Mouse (Mus musculus) heart, postnatal 0 days (tissue): Measurements from ENCODE around the gene Ndrg4. TPM values are rescaled to one million over a fixed set of nuclear protein-coding genes. Genes with fewer than 3 reads are reported as not detected.

Source experiments
- ATAC-seq: fragments of 200-750 bp; cut with Nextera tagmentation; 2 replicates; pipeline ENCODE4 v1.8.0; 2017; ENCODE audit warnings: low read depth, moderate number of reproducible peaks, moderate library complexity; ENCODE audit not compliant: insufficient read depth
- DNase-seq: peaks from one replicate; pipeline ENCODE4 v3.0.0-alpha.2; 2016; ENCODE audit warnings: low spot score
- H3K27ac ChIP-seq: fragments of 300-500 bp; sonication (generic); 2 replicates; pipeline ENCODE4 v1.5.1; 2014; ENCODE audit warnings: low read depth, mild to moderate bottlenecking
- H3K27me3 ChIP-seq: fragments of 300-500 bp; sonication (generic); 2 replicates; pipeline ENCODE4 v1.6.1; 2014; ENCODE audit warnings: low read length, mixed read lengths; ENCODE audit not compliant: control insufficient read depth, insufficient read depth
- H3K36me3 ChIP-seq: fragments of 300-500 bp; sonication (generic); replicated peaks from 2 replicates; pipeline ENCODE4 v1.6.1; 2014; ENCODE audit warnings: low read length, mixed read lengths; ENCODE audit not compliant: control insufficient read depth, insufficient read depth
- H3K4me1 ChIP-seq: fragments of 300-500 bp; sonication (generic); 2 replicates; pipeline ENCODE4 v1.6.1; 2014; ENCODE audit warnings: antibody characterized with exemption; ENCODE audit not compliant: control insufficient read depth, insufficient read depth
- H3K4me2 ChIP-seq: fragments of 300-500 bp; sonication (generic); 2 replicates; pipeline ENCODE4 v1.6.1; 2014; ENCODE audit warnings: low read depth, mild to moderate bottlenecking, low read length, moderate library complexity
- H3K4me3 ChIP-seq: fragments of 300-500 bp; sonication (generic); 2 replicates; pipeline ENCODE4 v1.5.1; 2014; ENCODE audit warnings: low read depth, low read length
- H3K9ac ChIP-seq: fragments of 300-500 bp; sonication (generic); replicated peaks from 2 replicates; pipeline ENCODE4 v1.6.1; 2014; ENCODE audit warnings: low read depth, low read length, mixed read lengths
- H3K9me3 ChIP-seq: fragments of 300-500 bp; sonication (generic); replicated peaks from 2 replicates; pipeline ENCODE4 v1.6.1; 2016; ENCODE audit warnings: low read length; ENCODE audit not compliant: control insufficient read depth
- CTCF ChIP-seq: IDR thresholded peaks from 2 replicates; pipeline ENCODE4 v1.5.1; 2016; ENCODE audit warnings: antibody characterized with exemption, control low read depth, low read depth
- EP300 ChIP-seq: IDR thresholded peaks from 2 replicates; pipeline ENCODE4 v1.6.1; 2016; ENCODE audit warnings: antibody characterized with exemption, low read depth
- WGBS: fragments of 180-500 bp; shearing (Covaris S2); extraction: QIAGEN DNeasy Blood & Tissue Kit; methylation state at CpG from one replicate; pipeline ENCODE4 v1.1.7; 2014; 5-methylcytosine and 5-hydroxymethylcytosine counted together
- polyA plus RNA-seq: library from polyadenylated mRNA; unstranded; fragments of >200 nt; fragmentation: Nextera tagmentation; extraction: Ambion mirVana; gene quantifications from 2 replicates; pipeline ENCODE4 v1.2.1, GENCODE M21; 2015
- total RNA-seq: library from RNA; depleted of rRNA; stranded (reverse); fragments of >200 nt; gene quantifications from 2 replicates; pipeline ENCODE4 v1.2.3, GENCODE M21; 2014; ENCODE audit warnings: low replicate concordance

Gene Ndrg4
- total and polyA plus RNA-seq, 2 experiments from 2014 or later, result 425 to 563 TPM

GRCm38 (mm10) chr8:95703461-95704260, 26.9 kb downstream of the Ndrg4 start:
- no peak for TF ChIP-seq CTCF
- peaks cover 30% of the 10 kb centered on the region for H3K36me3 ChIP-seq
- H3K27ac ChIP-seq, result peak overlapping the region; percentile 94
- H3K9me3 ChIP-seq, result no peaks in the 10 kb centered on the region
- H3K4me2 ChIP-seq, result peak overlapping the region; percentile 92
- DNase-seq, result peak; percentile 75
- peak overlapping the region; percentile 90 for H3K9ac ChIP-seq
- peak; percentile 67 for ATAC-seq
- WGBS, result 2% methylated on average over 15 of the region's 15 CpGs
- peaks cover 9% of the 10 kb centered on the region; the same call in 1 of the 2 replicates for H3K4me1 ChIP-seq
- H3K4me3 ChIP-seq, result peak overlapping the region; percentile 86
- no peaks in the 10 kb centered on the region for H3K27me3 ChIP-seq

- WGBS, result 55% methylated on average over 3 of the region's 3 CpGs
- no peaks in the 10 kb centered on the region for H3K27me3 ChIP-seq
- no peak for ATAC-seq
- H3K4me2 ChIP-seq, result peak overlapping the region; percentile 92
- no peak for DNase-seq
- peak overlapping the region; percentile 94 for H3K27ac ChIP-seq
- peak overlapping the region; percentile 90 for H3K9ac ChIP-seq
- TF ChIP-seq EP300, result no peak
- no peak for TF ChIP-seq CTCF
- peak overlapping the region; percentile 86 for H3K4me3 ChIP-seq
- H3K4me1 ChIP-seq, result peaks cover 9% of the 10 kb centered on the region; the same call in 1 of the 2 replicates
- H3K36me3 ChIP-seq, result peaks cover 39% of the 10 kb centered on the region
- no peaks in the 10 kb centered on the region for H3K9me3 ChIP-seq
Measured at GRCm38 (mm10) chr8:95704538-95704937, 27.8 kb downstream of the Ndrg4 start.

GRCm38 (mm10) chr8:95709579-95709978, 32.8 kb downstream of the Ndrg4 start:
- TF ChIP-seq EP300 (no peak), CTCF (no peak)
- Histone ChIP-seq H3K4me1 (peaks cover 9% of the 10 kb centered on the region; the same call in 1 of the 2 replicates), H3K4me3 (no peak overlapping the region), H3K9me3 (no peaks in the 10 kb centered on the region), H3K4me2 (no peak overlapping the region), H3K36me3 (peaks cover 73% of the 10 kb centered on the region), H3K27ac (no peak overlapping the region; the same call in 1 of the 2 replicates), H3K27me3 (no peaks in the 10 kb centered on the region), H3K9ac (no peak overlapping the region)
- 76% methylated on average over 7 of the region's 7 CpGs for whole genome bisulfite sequencing
- no peak for ATAC-seq
- no peak for DNase-seq

GRCm38 (mm10) chr8:95711029-95711428, 34.2 kb downstream of the Ndrg4 start:
- Histone ChIP-seq H3K4me1 (peaks cover 11% of the 10 kb centered on the region; the same call in 1 of the 2 replicates), H3K36me3 (peaks cover 68% of the 10 kb centered on the region), H3K27me3 (no peaks in the 10 kb centered on the region), H3K9ac (no peak overlapping the region), H3K9me3 (no peaks in the 10 kb centered on the region), H3K4me2 (no peak overlapping the region), H3K27ac (no peak overlapping the region), H3K4me3 (no peak overlapping the region)
- 56% methylated on average over 3 of the region's 3 CpGs for WGBS
- DNase-seq (no peak), ATAC-seq (no peak)
- TF ChIP-seq CTCF, result no peak
- no peak for TF ChIP-seq EP300

GRCm38 (mm10) chr8:95712395-95712794, 35.6 kb downstream of the Ndrg4 start:
- Histone ChIP-seq H3K9ac (no peak overlapping the region), H3K27me3 (no peaks in the 10 kb centered on the region), H3K27ac (no peak overlapping the region), H3K4me2 (no peak overlapping the region), H3K4me3 (no peak overlapping the region), H3K4me1 (peaks cover 14% of the 10 kb centered on the region; the same call in 1 of the 2 replicates), H3K36me3 (peaks cover 55% of the 10 kb centered on the region), H3K9me3 (no peaks in the 10 kb centered on the region)
- DNase-seq, result no peak
- TF ChIP-seq EP300, result no peak
- TF ChIP-seq CTCF, result no peak
- no peak for ATAC-seq
- WGBS, result 83% methylated on average over 9 of the region's 9 CpGs
